Mouse (Mus musculus) splenic B cell, adult 2 months (primary cell): ENCODE measurements at regions not wholly inside any gene's neighbourhood (a gene's known extent, or its start where the extent isn't known, plus 50 kb on each side); places are given as distances from the start of the nearest gene placed in this dataset.

Experiments
- DNase-seq: peaks from one replicate; pipeline ENCODE4 v3.0.0-alpha.2; 2011; ENCODE audit warnings: low read depth, low spot score
- H3K27me3 ChIP-seq: 2 replicates; pipeline ENCODE4 v1.6.1; 2012; ENCODE audit warnings: mild to moderate bottlenecking, low read length, moderate library complexity, mixed read lengths; ENCODE audit not compliant: control insufficient read depth, poor library complexity, insufficient read depth, severe bottlenecking
- H3K36me3 ChIP-seq: 2 replicates; pipeline ENCODE4 v1.6.1; 2012; ENCODE audit warnings: mild to moderate bottlenecking, low read length, moderate library complexity, mixed read lengths; ENCODE audit not compliant: control insufficient read depth, poor library complexity, insufficient read depth, severe bottlenecking

DNA sequence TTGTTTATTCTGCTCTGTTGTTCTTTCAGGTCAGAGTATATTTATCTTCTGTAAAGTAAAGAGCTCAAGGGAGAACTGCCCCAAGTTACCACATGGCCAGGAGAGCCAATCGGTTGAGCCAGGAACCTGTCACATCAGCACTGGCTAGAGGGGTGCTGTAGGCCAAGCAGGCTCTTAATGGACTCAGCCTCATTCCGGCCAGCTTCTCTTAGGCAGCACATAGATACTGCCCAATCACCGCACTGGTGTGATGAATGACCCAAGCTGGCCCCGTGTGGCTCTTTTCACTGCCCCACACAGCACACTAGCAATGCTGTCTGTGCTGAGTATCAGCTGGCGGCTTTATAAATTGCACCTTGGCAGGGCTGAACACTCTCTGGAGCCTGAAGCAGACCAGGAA is 295.8 kb upstream of the Camk1g start:
- Histone ChIP-seq H3K27me3 (no peaks in the 10 kb centered on the region), H3K36me3 (no peaks in the 10 kb centered on the region)
- DNase-seq, result no peak

DNA sequence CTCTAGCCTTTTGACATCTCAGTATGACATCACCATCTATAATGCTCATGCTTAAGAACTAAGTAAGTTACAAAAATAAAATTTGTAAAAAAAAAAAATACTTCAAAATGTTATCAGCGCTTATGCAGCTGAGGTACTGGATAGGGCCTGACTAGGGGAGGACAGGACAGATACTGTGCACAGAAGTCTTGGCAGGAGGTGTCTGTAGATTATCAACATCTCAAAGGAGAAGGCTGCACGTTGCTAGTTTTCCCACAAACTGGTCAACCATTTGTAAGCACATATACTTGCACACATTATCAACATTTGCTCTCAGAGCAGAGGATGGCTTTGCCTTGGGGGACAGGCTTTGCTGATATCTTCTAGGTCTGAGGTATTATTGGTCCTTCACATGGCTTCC is 294.5 kb upstream of the Camk1g start:
- Histone ChIP-seq H3K27me3 (no peaks in the 10 kb centered on the region), H3K36me3 (no peaks in the 10 kb centered on the region)
- DNase-seq, result no peak

DNA sequence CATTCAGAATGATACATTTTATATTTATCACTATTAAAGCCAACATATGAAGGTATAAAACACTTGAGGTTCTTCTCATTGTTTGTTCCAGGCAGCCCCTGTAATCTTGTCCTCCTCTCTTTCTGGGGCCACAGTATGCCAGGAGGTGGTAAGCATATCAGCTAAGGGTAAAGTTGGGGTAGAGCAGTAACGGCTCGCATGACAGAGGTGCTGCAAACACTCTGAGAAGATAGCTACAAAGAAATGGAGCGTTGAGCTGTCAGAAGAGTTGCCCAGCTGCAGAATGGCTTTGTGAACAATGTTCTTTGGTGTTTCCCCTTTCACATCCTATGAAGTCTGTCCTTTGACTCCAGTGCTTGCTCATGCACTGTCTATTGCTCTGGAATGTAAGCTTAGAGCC is 293.5 kb upstream of the Camk1g start:
- no peak for DNase-seq
- H3K27me3 ChIP-seq, result no peaks in the 10 kb centered on the region
- no peaks in the 10 kb centered on the region for H3K36me3 ChIP-seq

DNA sequence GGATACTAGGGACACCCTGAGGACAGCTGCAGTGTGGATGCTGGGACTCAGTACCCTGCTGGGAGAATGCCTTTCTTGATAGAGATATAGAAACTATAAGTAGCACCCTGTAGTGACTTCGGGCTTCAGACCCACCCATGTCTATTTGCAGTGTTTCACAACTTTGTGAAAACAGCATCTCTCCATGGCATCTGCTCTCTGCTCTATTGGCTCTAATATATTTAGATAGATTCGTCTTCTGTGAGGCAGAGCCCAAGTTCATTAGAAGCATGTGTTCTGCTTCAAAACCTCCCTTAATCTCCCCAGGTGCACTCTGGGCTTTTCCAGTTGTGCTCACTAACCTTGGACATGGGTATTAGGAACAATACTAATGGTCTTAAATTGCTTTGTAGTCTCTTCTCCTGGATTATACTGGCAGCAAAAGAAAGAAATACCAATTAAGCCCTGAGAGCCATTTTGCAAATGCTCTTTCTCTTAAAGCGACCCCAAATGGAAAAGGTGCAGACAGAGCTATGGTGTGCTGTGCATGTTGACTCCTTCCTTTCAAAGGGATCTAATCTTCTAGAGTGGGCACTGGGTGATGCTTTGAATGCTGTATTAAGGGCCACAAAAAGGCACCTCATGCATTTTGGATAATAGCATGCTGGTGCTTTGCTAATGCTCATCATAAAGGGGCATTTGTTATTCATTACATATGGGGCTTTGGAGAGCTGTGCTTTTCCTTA is 292.2 kb upstream of the Camk1g start:
- DNase-seq, result no peak
- Histone ChIP-seq H3K36me3 (no peaks in the 10 kb centered on the region), H3K27me3 (no peaks in the 10 kb centered on the region; the same call in 1 of the 2 replicates)

DNA sequence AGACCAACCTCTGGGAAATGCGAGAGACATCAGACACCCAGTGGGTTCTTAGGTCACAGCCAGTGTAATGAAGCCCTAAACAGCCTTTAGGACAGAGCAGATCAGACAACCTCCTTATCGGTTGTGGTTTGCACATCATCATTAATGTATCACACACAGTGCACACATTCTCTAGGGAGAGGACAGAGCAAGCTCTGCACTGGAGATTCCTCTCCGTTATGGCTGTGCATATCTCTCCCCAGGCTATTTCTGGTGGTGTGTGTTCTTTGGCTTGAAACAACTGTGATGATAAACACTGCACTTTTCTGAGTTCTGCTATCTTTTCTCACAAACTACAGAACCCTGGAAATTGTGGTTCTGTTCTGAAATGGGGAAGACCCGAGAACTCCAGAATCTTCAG is 291.3 kb upstream of the Camk1g start:
- H3K27me3 ChIP-seq, result no peaks in the 10 kb centered on the region; the same call in 1 of the 2 replicates
- DNase-seq, result no peak
- no peaks in the 10 kb centered on the region for H3K36me3 ChIP-seq

DNA sequence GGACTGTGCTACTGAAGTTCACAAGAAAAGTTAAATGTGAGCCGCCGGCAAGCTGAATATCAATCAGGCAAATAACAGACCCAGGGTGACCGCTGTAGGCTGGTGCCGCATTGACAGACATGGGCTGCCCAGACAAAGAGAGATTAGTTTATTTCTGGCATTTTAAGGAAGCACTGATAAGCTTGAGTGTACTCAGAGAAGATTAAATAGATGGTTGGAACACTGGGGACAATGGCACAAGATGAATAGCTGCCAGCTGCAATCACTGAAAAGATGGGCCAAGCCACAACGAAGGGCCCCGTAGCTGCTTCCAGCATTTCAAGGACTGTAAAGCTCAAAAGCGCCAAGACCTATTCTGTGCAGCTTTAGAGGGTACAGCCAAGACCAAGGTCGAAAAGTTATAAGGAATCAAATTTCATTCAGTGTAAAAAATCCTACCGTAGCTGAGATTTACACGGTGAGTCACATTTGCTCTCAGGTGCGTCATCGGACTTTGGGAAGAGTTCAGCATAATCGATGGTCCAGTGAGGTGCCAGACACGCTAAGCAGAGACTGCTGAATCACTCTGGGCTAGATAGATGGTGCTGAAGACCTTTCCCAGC is 285.1 kb upstream of the Camk1g start:
- Histone ChIP-seq H3K36me3 (no peaks in the 10 kb centered on the region), H3K27me3 (no peaks in the 10 kb centered on the region; the same call in 1 of the 2 replicates)
- no peak for DNase-seq

DNA sequence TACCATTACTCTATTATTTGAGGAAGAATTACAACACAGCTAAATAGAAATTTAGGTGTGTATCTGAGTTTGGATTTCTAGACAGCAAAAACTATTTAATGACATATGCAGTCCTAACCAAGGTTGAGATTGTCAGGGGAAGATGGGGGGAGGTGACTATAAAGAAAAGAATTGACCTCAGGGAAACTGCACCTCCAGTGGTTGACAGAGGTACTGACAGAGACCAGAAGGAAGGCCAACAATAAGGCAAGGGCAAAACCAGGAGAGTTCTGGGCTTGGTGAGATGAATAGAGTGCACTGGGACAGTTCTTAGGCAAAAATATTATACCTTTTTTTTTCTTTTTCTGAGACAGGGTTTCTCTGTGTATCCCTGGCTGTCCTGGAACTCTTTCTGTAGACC is 280.2 kb upstream of the Camk1g start:
- H3K36me3 ChIP-seq, result no peaks in the 10 kb centered on the region
- no peaks in the 10 kb centered on the region for H3K27me3 ChIP-seq
- no peak for DNase-seq

DNA sequence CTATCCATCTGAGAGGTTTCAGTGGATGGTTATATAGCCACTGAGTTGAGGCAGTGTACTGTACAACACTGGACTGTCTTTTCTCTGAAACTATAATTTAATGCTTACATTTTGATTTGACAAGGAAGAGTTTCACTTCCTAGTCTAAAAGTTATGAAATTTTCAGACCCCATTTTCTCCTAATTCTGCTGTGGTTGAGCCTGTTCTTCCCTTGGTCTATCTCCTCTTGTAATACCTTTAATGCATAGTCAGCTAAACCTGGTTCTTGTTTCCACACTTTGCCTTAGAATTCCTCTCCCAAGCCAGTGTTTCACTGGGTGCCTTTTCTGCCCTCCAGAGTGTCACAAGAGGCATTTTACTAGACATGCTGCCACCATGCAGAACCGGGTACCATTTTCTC is 279.3 kb upstream of the Camk1g start:
- no peaks in the 10 kb centered on the region for H3K27me3 ChIP-seq
- no peaks in the 10 kb centered on the region for H3K36me3 ChIP-seq
- DNase-seq, result no peak

DNA sequence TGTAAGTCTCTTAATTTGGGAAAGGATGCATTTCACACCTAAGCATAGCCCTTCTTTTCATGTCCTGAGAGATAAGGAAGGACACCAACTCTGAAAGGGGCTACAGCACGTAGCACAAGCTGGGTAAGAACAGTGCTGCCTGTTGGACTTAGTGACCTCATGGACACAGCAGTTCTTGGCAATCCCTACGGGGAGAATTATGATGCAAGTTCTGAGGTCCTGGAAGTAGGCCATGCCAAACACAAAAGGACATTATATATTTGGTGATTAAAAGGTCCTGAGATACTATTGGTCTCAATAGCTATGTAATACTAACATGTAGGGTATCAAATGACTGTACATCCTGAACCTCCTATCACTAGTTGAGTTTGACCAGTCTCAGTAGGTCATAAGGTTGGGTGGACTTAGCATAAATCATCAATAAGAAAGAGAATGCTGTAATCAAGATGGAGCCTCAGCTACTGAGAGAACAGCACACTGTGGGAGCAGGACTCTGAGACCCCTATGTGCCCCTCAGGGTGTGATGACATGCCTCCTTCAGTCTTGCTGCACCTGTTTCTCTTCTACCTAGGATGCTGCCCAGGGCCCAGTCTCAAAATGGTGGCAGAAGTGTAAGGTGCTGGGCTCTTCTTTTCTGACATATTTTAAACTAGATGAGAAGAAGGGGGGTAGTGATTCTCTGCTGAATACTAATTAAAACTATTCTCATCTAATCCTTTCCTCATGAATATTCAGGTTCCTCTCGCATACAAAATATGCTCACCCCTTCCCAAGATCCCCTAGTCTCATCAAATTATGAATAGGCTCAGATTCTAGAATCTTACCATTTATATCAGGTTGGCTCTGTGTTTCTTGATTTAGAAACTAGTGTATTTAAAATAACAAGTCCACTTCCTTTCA is 277.5 kb upstream of the Camk1g start:
- no peak for DNase-seq
- Histone ChIP-seq H3K36me3 (no peaks in the 10 kb centered on the region), H3K27me3 (no peaks in the 10 kb centered on the region)

DNA sequence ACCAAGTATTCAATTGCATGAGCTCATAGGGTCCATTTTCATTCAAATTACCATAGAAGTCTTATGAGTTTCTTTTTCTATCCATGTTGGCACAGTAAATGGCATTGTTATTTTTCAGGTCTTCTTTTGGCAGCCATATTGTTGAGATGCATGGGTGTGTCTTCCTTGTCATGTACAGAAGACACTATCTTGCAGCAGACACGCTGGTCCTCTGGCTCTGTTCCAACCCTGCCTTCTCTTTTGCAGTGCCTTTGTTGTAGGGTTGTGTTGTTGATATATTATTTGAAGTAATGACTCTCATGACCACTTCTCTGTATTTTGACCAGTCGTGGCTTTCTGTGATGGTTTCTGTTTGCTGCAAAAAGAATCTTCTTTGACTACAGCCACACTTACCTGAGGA is 274.4 kb upstream of the Camk1g start:
- H3K27me3 ChIP-seq, result no peaks in the 10 kb centered on the region
- DNase-seq, result no peak
- no peaks in the 10 kb centered on the region for H3K36me3 ChIP-seq

DNA sequence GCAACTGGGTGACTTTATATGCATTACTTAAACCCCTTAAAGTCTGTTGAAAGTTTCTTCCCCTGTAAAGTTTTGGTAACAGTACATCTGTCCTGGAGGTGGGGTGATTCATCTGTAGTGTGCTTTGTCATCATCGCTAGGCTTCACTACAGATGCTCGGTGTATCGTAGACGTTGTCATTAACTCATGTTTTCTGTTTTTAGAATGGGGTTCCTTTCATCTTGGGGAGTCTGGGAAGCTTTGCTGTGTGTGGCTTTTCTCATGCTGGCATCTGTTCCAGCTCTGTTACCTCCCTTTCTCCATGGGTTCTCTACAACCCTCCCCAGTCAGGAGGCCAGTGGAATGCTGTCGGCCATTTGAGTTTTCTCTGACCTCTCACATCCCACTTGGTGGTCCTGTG is 266.4 kb upstream of the Camk1g start:
- Histone ChIP-seq H3K27me3 (no peaks in the 10 kb centered on the region), H3K36me3 (no peaks in the 10 kb centered on the region)
- DNase-seq, result no peak

DNA sequence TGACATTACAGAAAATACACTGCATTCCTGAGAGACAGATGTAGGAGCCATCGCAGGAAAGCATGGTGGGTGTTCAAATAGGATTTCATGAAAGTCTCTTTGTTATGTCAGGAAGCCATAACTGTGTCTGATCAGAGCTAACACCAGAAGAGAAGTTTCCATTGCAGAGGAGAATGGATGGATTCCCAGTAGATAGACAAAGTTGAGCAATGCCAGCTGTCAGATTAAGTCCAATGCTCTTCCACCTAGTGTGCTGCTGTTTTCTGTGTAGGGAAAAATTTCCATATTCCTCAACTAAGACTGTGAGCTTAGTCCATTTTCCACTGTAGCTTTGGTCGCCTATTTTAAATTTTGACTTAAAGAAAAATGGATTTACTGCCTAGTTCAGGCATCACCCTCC is 262.0 kb upstream of the Camk1g start:
- DNase-seq, result no peak
- Histone ChIP-seq H3K36me3 (no peaks in the 10 kb centered on the region), H3K27me3 (no peaks in the 10 kb centered on the region)

DNA sequence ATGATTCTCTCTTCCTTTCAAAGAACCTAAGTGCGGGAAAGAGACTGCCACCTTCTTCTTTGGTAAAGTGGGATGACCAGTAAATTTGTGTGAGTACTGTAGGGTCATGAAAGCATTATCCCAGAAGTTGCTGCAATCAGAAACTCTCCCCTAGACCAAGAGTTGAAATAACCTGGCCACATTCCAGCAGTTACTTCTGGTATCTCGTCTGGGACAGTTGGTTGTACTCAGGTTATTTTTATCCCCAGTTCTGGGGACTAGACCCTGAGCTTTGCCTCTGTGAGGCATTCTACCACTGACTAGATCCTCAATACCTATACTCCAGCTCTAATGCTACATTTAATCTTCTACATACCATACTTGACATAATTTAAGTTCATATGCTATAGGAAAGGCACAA is 259.8 kb upstream of the Camk1g start:
- DNase-seq, result no peak
- Histone ChIP-seq H3K36me3 (no peaks in the 10 kb centered on the region), H3K27me3 (no peaks in the 10 kb centered on the region)

DNA sequence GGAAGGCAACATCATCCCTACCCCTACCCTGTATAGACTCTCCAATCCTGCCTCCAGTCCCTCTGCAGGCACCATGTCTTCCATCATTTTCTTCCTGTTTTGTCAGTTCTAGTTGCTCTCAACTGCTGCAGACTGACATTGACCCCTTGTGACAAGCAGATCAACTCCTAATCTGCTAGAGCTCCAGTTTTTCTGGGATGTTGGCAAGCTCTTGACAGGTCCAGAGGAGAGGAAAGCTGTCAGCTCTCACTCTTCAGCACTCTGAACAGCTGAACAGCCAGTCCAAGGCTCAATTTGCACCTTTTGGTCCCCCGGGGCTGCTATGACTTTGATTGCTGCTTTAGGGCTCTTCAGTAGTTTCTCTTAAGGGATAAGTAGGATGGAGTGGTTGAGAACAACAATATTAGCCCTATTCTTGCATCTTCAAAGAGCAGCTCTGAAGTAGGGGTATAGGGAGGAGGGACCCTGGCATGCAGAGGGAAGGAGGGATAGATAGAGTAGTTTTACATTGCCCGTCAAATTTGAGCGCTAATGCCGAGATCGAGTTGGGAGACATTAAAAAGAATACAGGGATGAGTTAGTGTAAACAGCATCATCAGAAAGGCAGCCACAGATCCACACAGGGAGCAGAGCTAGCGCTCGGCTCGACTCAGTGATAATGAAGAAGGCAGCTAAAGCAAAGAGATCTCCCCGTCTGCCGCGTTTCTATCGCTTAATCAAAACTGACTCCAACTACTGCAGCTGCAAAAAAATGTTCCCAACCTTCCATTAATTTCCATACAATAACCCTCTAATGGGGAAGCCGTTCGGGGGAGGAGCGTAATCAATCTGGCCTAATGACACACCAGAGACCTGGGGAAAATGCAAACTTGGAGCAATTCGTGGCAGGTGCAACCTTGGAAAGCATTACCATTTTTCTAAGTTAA is 257.1 kb upstream of the Camk1g start:
- DNase-seq, result no peak
- H3K36me3 ChIP-seq, result no peaks in the 10 kb centered on the region
- no peaks in the 10 kb centered on the region for H3K27me3 ChIP-seq
